Mouse (Mus musculus) CD8-positive naive resting alpha-beta T cell, adult 57 days (primary cell): ENCODE results near the gene Olfr920. TPM values are rescaled to one million over a fixed set of nuclear protein-coding genes. Genes with fewer than 3 reads are reported as not detected.

Experiments
- total RNA-seq: library from RNA; stranded (reverse); gene quantifications from one replicate; pipeline ENCODE4 v1.2.4, GENCODE M21; 2023

Olfr920 gene
- 0.09 TPM for total RNA-seq

DNA sequence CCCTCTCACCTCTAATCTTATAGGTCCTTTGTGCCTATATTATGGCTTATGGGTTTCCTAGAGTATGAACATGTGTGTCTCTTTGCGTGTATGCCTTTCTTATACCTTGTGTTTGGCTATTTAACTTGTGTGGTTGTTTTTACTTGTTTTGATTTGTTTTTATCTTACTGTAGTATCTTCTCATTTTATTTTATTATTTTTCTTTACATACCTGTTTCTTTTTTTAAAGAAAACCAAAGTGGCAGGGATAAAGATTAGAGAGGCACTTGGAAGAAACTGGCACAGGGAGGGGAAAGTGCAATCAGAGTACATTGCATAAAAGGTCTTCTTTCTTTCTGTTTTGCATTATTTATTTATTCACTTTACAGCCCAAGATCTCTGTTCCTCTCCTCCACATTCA is at the start of gene Olfr920:
Gene Olfr920, plus strand, starts transcription at position 301 of the 400 bp plus-strand sequence.

DNA sequence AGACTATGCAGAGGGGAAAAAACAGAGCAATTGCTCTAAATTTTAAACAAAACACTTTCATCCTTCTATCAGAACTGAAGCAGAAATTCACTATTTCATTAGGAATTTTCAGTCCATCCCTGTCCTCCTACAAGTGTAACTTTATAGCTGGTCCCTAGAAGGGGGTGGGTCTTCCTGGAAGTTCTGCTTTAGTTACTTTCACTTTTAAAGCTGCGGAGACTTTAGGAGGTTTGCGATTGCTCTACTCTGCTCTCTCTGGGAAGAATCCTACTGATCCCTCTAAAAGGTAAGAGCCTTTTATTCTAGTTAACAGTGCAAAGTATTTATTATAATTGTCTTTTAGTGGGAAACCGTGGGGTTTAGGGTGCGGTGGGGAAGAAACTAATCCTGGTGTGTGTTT is 34.0 kb upstream of the Olfr920 start, which contains the start of gene Vwa5a:
Gene Vwa5a, plus strand, starts transcription at position 167 of the 400 bp plus-strand sequence.

GRCm38 (mm10) chr9:38772768-38773167 is 20.7 kb downstream of the Olfr920 start, which contains the start of gene Olfr921:
Gene Olfr921 (plus strand): TSS chr9:38773068.

Other genes with a start within 250 kb of the Olfr920 start
- gene Olfr911-ps1, start 230.7 kb upstream of the Olfr920 start, total RNA-seq, result not detected
- gene Olfr910, start 214.4 kb upstream of the Olfr920 start, total RNA-seq, result not detected
- not detected for gene Olfr912, start 172.1 kb upstream of the Olfr920 start, total RNA-seq
- gene Olfr913, start 159.5 kb upstream of the Olfr920 start, total RNA-seq, result not detected
- not detected for gene Olfr914, start 147.2 kb upstream of the Olfr920 start, total RNA-seq
- not detected for gene Olfr916, start 92.4 kb upstream of the Olfr920 start, total RNA-seq
- gene Olfr917, start 86.5 kb upstream of the Olfr920 start, total RNA-seq, result not detected
- gene Olfr918, start 77.7 kb upstream of the Olfr920 start, total RNA-seq, result not detected
- gene Olfr919, start 48.6 kb upstream of the Olfr920 start, total RNA-seq, result not detected
- 6.0 TPM for gene Vwa5a, start 34.0 kb upstream of the Olfr920 start, total RNA-seq
- gene Olfr921, start 20.8 kb downstream of the Olfr920 start, total RNA-seq, result not detected
- not detected for gene Olfr922, start 62.3 kb downstream of the Olfr920 start, total RNA-seq
- gene Olfr923, start 74.2 kb downstream of the Olfr920 start, total RNA-seq, result not detected
- not detected for gene Olfr924, start 92.2 kb downstream of the Olfr920 start, total RNA-seq
- gene Olfr26, start 102.8 kb downstream of the Olfr920 start, total RNA-seq, result not detected
- not detected for gene Olfr926, start 124.8 kb downstream of the Olfr920 start, total RNA-seq
- not detected for gene Olfr930, start 177.5 kb downstream of the Olfr920 start, total RNA-seq
- not detected for gene Olfr933, start 220.0 kb downstream of the Olfr920 start, total RNA-seq
- not detected for gene Olfr934, start 236.0 kb downstream of the Olfr920 start, total RNA-seq
- not detected for gene Olfr935, start 247.4 kb downstream of the Olfr920 start, total RNA-seq